Mouse (Mus musculus) liver, embryonic 16.5 days (tissue): ENCODE measurements around the gene Prkar2b. TPM values are rescaled to one million over a fixed set of nuclear protein-coding genes. Genes with fewer than 3 reads are reported as not detected.

Experiments
- ATAC-seq: fragments of 200-750 bp; cut with Nextera tagmentation; 2 replicates; pipeline ENCODE4 v1.8.0; 2017; ENCODE audit warnings: low read depth, mild to moderate bottlenecking, moderate number of reproducible peaks, moderate library complexity
- H3K27ac ChIP-seq: fragments of 300-500 bp; sonication (generic); 2 replicates; pipeline ENCODE4 v1.5.1; 2014; ENCODE audit warnings: mild to moderate bottlenecking, low read length
- H3K27me3 ChIP-seq: fragments of 300-500 bp; sonication (generic); 2 replicates; pipeline ENCODE4 v1.6.1; 2014; ENCODE audit warnings: low read depth, low read length, mixed read lengths; ENCODE audit not compliant: control insufficient read depth, insufficient read depth
- H3K36me3 ChIP-seq: fragments of 300-500 bp; sonication (generic); 2 replicates; pipeline ENCODE4 v1.6.1; 2014; ENCODE audit warnings: mild to moderate bottlenecking; ENCODE audit not compliant: control insufficient read depth, insufficient read depth
- H3K4me1 ChIP-seq: fragments of 300-500 bp; sonication (generic); 2 replicates; pipeline ENCODE4 v1.6.1; 2014; ENCODE audit warnings: low read depth, low read length, mixed read lengths; ENCODE audit not compliant: control insufficient read depth
- H3K4me2 ChIP-seq: fragments of 300-500 bp; sonication (generic); 2 replicates; pipeline ENCODE4 v1.6.1; 2014; ENCODE audit warnings: low read depth, low read length, mixed read lengths
- H3K4me3 ChIP-seq: fragments of 300-500 bp; sonication (generic); 2 replicates; pipeline ENCODE4 v1.5.1; 2014; ENCODE audit warnings: low read depth, mild to moderate bottlenecking, low read length
- H3K9ac ChIP-seq: fragments of 300-500 bp; sonication (generic); 2 replicates; pipeline ENCODE4 v1.6.1; 2014; ENCODE audit warnings: low read depth, low read length
- H3K9me3 ChIP-seq: fragments of 300-500 bp; sonication (generic); replicated peaks from 2 replicates; pipeline ENCODE4 v1.6.1; 2016; ENCODE audit warnings: low read length; ENCODE audit not compliant: control insufficient read depth
- WGBS: fragments of 180-500 bp; shearing (Covaris S2); extraction: QIAGEN DNeasy Blood & Tissue Kit; methylation state at CpG from one replicate; pipeline ENCODE4 v1.1.7; 2014; ENCODE audit not compliant: insufficient replicate concordance; 5-methylcytosine and 5-hydroxymethylcytosine counted together
- polyA plus RNA-seq: library from polyadenylated mRNA; unstranded; fragments of >200 nt; fragmentation: Nextera tagmentation; extraction: Ambion mirVana; gene quantifications from 2 replicates; pipeline ENCODE4 v1.2.1, GENCODE M21; 2015

Gene Prkar2b
- polyA plus RNA-seq, 1 experiment from 2014 or later: 53.8 TPM

GRCm38 (mm10) chr12:31920464-31921405 lies 140.4 kb downstream of the Prkar2b start:
- H3K4me2 ChIP-seq: no peak overlapping the region
- no peaks in the 10 kb centered on the region for H3K9me3 ChIP-seq
- H3K4me1 ChIP-seq: peaks cover 2% of the 10 kb centered on the region; the same call in 1 of the 2 replicates
- no peak overlapping the region for H3K27ac ChIP-seq
- peak; percentile 69 for ATAC-seq
- H3K9ac ChIP-seq: no peak overlapping the region
- WGBS: 69% methylated on average over 18 of the region's 18 CpGs
- H3K4me3 ChIP-seq: no peak overlapping the region
- H3K36me3 ChIP-seq: peaks cover 6% of the 10 kb centered on the region; the same call in 1 of the 2 replicates
- H3K27me3 ChIP-seq: no peaks in the 10 kb centered on the region

- Histone ChIP-seq H3K27me3 (no peaks in the 10 kb centered on the region), H3K4me3 (no peak overlapping the region), H3K9me3 (no peaks in the 10 kb centered on the region), H3K4me2 (no peak overlapping the region), H3K27ac (no peak overlapping the region), H3K4me1 (peaks cover 2% of the 10 kb centered on the region; the same call in 1 of the 2 replicates), H3K9ac (no peak overlapping the region), H3K36me3 (no peaks in the 10 kb centered on the region)
- WGBS: 31% methylated on average over 5 of the region's 5 CpGs
- peak; percentile 44; the same call in 1 of the 2 replicates for ATAC-seq
Measured at GRCm38 (mm10) chr12:31917245-31917644, 143.9 kb downstream of the Prkar2b start.

DNA sequence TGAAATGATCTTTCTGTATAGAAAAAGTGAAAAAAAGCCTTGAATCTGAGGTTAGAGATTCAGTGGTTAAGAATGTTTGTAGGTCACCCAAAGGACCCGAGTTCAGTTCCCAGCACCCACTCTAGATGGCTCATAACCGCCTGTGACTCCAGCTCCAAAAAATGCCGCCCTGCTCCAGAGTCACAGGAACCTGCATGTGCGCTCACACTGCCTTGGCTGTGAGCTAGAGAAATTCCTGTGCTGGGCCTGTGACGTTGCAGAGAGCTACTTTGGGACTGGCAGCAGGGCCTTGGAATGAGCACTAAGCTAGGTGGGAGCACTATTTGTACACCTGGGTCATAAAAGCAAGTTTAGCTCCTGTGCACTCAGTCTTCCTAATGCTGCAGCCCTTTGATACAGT lies 144.4 kb downstream of the Prkar2b start:
- no peak for ATAC-seq
- peaks cover 2% of the 10 kb centered on the region; the same call in 1 of the 2 replicates for H3K4me1 ChIP-seq
- H3K36me3 ChIP-seq: no peaks in the 10 kb centered on the region
- no peak overlapping the region for H3K27ac ChIP-seq
- H3K9ac ChIP-seq: no peak overlapping the region
- no peaks in the 10 kb centered on the region for H3K27me3 ChIP-seq
- H3K9me3 ChIP-seq: no peaks in the 10 kb centered on the region
- 81% methylated on average over 5 of the region's 5 CpGs for WGBS
- H3K4me3 ChIP-seq: no peak overlapping the region
- H3K4me2 ChIP-seq: no peak overlapping the region

- Histone ChIP-seq H3K9me3 (no peaks in the 10 kb centered on the region), H3K4me2 (no peak overlapping the region), H3K36me3 (no peaks in the 10 kb centered on the region), H3K27ac (no peak overlapping the region), H3K27me3 (no peaks in the 10 kb centered on the region), H3K9ac (no peak overlapping the region), H3K4me3 (no peak overlapping the region), H3K4me1 (no peaks in the 10 kb centered on the region)
- WGBS: 65% methylated on average over 4 of the region's 4 CpGs
- no peak for ATAC-seq
Measured at GRCm38 (mm10) chr12:31913614-31914013, 147.5 kb downstream of the Prkar2b start.

DNA sequence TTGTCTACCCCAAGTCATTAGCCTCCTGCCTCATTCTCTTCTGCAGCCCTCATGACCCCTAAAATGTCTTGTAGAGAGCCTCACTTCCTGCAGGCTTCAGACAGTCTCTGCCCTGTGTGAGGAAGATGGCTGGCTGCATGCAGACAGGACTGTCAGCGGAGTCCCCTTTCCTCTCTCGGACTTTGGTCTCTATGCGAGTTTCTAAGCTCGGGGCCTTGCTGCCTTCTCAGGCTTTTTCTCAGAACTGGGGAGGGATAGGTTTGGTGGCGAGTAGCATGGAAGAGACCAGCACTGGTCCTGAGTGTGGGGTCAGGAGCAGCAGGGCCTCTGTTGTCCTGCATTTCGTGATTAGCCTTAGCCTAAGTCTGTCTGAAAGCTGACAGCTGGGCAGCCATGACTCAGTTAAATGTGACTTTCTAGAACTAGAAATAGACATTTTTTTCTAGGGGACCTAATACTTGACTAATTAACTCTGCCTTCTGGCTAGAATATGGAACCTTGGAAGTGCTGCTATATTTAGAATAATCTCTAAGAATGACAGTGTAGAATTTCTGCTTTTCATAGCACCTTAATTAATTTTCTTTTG lies 148.0 kb downstream of the Prkar2b start:
- WGBS: 67% methylated on average over 6 of the region's 6 CpGs
- no peak for ATAC-seq

More for the DNA sequence above, 148.0 kb downstream of the Prkar2b start:
- Histone ChIP-seq H3K36me3 (no peaks in the 10 kb centered on the region), H3K9ac (no peak overlapping the region), H3K27ac (no peak overlapping the region), H3K4me3 (no peak overlapping the region), H3K4me1 (no peaks in the 10 kb centered on the region), H3K4me2 (no peak overlapping the region), H3K27me3 (no peaks in the 10 kb centered on the region), H3K9me3 (no peaks in the 10 kb centered on the region)

Other genes starting within 250 kb of the Prkar2b start
- 51.5 and 58.8 TPM in 2 replicates for gene Hbp1, start 110.8 kb downstream of the Prkar2b start, polyA plus RNA-seq
- gene Pik3cg, start 147.4 kb upstream of the Prkar2b start, polyA plus RNA-seq: 3.4 and 4.0 TPM in 2 replicates